Mouse (Mus musculus): Measurements from ENCODE around the gene Arhgap19. TPM values are rescaled to one million over a fixed set of nuclear protein-coding genes. Genes with fewer than 3 reads are reported as not detected.
"Not testable (repeated sequence)": the region's sequence is repeated elsewhere in the genome, so short reads cannot be mapped to it uniquely, and the experiment has no call there.

Gene Arhgap19
- 1 to 10 TPM; 3.2 to 3.8 TPM for total RNA-seq (2021)
- long read RNA-seq, experiment 1, full-length matches to known transcripts: 1 of 4 reads
- long read RNA-seq, experiment 1, partial matches to known transcripts: 2 of 4 reads
- long read RNA-seq, experiment 1, other reads (novel, unspliced or antisense): 1 of 4 reads
- long read RNA-seq, experiment 2: 0 reads

DNA sequence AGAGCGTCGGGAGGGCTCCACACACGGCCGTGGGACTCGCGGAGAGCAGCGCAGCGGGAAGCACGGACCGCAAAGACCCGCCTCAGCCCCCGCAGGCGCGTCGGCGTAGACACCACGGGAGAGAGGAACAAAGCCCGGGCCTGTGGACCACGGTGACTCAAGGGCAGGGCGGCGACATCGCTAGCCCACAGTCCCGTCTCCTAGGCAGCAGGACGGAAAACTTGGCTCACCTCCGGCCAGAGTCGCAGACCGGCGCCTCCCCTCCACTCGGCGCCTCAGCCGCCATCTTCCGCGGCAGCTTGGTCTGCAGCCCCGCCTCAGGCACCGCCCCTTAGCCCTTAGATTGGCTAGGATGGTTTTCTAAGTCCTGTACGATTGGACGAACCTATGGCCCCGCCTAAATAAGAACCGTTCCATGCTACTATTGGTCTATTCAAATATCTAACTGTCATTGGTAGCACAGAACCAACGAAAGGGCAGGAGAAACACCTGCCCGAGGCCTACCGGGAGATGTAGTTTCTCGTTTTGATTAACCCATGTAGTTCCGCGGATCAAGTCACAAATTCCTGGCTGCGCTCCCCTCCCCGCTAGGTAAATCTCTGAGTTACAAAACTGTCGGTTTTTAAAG is at the start of gene Arhgap19:
Gene Arhgap19 (minus strand): TSS at position 306 of the 628 bp plus-strand sequence.
- peak; percentile 75 to 89 for DNase-seq (ENCODE audit: low spot score in 2 of 2)

DNA sequence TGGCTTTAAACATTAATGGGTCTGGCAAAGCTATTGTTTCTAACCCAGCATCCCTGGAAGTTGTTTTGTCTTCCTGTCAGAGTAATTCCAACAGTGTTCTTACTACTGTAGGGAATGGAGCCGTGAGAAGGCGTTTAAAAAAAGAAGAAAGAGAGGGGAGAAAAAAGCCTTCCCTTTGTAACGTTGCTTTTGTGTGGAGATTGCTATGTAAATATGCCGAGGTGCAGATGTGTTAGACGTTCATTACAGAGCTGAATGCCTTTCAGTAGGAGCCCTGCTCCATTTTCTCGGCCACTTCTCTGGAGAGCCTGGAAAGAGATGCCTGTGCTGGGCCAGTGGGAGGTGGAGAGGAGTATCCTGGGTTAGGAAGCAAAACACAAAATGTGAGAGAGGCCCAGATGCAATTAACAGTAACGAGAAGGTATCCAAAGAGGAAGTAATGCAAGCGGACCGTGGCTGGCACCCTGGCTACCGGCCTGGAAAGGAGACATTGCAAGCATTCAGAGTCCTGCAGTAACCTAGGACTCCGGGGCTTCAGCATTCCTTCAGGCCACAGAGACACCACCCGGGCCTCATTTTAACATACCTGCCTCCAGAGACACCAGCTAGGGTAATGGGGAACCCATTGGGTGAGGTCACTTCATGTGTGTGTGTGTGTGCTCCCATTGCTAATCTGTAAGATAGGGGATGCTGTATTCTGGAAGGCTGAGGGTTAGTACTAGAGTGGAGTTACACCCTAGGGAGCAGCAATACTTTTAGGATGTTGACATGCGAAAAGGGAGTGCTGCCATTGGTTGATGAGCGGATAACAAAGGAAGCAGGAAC is 49.1 kb upstream of the Arhgap19 start:
- DNase-seq (ENCODE audit: low spot score in 2 of 2): no peak

- no peak for DNase-seq (ENCODE audit: low spot score in 2 of 2)
These were observed 48.3 kb upstream of the Arhgap19 start for GRCm38 (mm10) chr19:41850021-41850718.

DNA sequence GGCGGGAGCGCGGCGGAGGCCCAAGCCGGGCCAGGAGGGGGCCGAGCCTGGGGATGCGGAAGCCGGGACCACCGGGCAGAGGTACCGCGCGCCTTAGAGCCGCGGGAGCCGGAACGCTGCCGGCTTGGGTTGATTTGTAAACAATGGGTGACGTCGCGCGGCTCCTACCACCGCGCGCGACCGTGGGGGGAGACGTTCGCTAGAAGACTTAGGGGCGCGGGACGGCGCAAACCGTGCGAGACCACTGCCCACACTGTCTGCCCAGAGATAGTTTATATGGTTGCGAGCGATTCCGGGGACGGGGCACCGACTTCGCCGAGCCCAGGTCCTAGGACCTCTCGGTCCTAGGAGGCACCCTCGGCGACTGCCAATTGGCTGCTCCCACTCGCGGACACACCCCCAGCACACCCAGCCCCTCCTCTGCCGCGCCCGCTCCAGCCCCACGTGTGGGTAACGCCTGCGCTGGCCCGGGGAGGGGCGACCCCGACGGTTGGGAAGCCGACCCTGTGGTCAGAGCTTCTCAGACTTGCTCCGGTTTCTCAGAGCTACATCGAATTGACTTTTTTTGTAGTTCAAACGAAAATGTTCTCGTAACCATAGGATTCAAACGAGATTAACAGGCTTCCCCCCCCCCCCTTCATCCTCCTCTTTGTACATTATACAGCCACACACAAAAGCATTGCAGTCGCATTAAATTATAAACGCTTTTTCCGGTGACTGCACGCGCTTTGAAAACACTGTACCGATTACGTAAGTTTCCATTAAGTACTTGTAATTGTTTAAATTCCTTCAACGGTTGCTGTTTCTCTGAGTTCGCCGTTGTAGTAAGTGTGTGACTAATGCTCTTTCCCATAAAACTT is 46.4 kb upstream of the Arhgap19 start, which contains the start of gene Frat2:
Gene Frat2 (minus strand): TSS at position 141 of the 860 bp plus-strand sequence.
- peak; percentile 83 to 86 for DNase-seq (ENCODE audit: low spot score in 2 of 2)

DNA sequence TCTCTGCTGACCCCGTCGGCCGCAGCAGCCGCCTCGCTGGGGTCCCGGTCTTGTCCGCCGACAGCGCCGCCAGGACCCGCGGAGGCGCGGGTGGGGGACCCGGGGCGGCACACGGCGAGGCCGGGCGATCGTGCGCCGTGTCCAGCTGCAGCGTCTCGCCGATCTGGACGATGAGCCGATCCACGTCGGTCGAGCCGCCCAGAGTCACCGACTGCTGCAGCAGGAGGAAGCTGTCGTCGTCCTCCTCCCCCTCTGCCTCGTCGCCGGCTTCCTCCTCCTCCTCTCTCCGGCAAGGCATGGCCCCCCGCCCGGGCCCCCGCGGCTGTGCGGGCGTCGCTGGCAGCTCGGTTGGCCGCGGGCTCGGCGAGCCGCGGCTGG is 45.8 kb upstream of the Arhgap19 start:
- not testable (repeated sequence) for DNase-seq (ENCODE audit: low spot score in 2 of 2)

DNA sequence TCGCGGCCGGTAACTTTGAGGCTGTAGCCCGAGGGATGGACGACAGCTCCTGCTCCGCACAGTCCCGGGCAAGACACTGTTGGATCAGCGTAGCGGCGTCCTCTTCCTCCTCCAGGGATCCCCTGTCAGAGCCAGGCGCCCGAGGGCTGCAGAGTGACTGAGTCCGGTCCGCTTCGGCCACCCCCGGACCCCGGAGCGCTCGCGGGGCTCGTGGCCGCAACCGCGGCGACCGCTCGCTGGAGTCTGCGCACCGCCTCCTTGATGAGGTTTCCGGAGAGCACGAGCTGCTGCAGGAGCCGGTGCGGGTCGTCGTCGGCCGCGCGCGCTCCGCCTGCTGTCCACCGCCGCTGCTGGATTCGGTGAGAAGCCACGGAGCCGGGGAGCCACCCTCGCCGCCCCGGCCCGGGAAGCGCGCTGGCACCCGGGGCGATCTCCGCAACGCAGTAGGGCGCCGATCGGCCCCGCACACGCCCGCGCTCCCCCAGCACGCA is 45.3 kb upstream of the Arhgap19 start:
- peak; percentile 36 to 58 for DNase-seq (ENCODE audit: low spot score in 2 of 2)

- peak in 1 of 2 experiments; percentile 23 for DNase-seq (ENCODE audit: low spot score in 2 of 2)
These were observed 44.7 kb upstream of the Arhgap19 start for GRCm38 (mm10) chr19:41846366-41847090.

DNA sequence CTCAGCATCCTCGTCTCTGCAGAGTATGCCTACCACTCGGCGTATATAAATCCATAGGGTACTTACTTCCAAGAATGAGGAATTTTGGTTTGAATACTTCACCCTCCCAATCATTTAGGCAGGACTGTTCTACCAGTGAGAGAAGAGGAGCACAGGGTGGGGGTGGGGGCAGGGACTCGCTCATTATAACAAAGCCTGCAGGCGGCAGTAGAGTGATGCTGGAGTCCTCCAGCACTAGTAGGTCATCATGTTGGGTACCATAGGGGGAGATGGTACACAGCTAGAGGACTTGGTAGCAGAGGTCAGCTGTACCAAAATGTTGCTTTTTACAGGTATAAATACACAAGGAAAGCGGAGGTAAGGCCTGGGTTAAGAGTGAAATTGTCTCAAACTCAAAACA is 42.5 kb upstream of the Arhgap19 start:
- no peak for DNase-seq (ENCODE audit: low spot score in 2 of 2)

DNA sequence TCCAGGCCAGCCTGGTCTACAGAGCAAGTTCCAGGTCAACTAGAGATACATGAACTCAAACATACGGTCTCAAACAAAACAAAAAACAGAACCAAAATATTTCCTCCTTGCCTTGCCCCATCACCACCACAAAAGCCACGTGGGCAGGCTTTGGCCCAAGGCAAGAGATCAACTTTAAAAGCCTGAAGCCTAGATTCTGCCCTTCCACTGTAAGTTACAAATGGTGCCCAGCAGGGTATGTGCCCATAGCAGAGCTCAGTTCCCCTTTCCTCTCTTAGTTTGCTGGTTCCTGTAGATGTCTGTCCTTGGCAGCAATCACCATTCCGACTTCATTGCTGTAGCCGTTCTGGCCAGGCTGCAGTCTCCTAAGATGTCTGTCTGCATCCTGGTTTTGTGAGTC is 40.9 kb upstream of the Arhgap19 start:
- DNase-seq (ENCODE audit: low spot score in 2 of 2): no peak

GRCm38 (mm10) chr19:41842196-41842595 is 40.3 kb upstream of the Arhgap19 start:
- no peak for DNase-seq (ENCODE audit: low spot score in 2 of 2)

- no peak for DNase-seq (ENCODE audit: low spot score in 2 of 2)
These were observed 39.4 kb upstream of the Arhgap19 start for GRCm38 (mm10) chr19:41841105-41841750.

- no peak for DNase-seq (ENCODE audit: low spot score in 2 of 2)
These were observed 37.8 kb upstream of the Arhgap19 start for GRCm38 (mm10) chr19:41839685-41840084.

DNA sequence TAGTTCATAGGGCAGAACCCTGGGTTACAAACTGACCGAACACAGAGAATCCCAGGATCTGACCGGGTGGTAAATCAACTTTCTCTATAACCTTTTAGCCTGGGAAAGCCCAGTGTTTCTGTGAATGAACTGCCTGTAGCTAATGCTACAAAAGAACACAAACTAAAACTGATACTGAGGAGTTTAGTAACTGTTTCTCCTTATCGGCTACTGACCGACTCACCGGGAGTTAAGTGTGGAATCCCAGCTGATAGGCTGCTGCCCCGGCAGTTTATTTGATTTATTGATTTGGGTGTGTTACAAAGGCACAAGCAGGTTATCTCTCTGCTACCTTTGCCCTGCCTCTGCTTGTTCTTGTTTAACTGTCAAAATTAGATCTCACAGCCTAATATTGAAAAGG is 37.0 kb upstream of the Arhgap19 start:
- DNase-seq (ENCODE audit: low spot score in 2 of 2): no peak

- DNase-seq (ENCODE audit: low spot score in 2 of 2): no peak
These were observed 36.0 kb upstream of the Arhgap19 start for GRCm38 (mm10) chr19:41837917-41838261.

DNA sequence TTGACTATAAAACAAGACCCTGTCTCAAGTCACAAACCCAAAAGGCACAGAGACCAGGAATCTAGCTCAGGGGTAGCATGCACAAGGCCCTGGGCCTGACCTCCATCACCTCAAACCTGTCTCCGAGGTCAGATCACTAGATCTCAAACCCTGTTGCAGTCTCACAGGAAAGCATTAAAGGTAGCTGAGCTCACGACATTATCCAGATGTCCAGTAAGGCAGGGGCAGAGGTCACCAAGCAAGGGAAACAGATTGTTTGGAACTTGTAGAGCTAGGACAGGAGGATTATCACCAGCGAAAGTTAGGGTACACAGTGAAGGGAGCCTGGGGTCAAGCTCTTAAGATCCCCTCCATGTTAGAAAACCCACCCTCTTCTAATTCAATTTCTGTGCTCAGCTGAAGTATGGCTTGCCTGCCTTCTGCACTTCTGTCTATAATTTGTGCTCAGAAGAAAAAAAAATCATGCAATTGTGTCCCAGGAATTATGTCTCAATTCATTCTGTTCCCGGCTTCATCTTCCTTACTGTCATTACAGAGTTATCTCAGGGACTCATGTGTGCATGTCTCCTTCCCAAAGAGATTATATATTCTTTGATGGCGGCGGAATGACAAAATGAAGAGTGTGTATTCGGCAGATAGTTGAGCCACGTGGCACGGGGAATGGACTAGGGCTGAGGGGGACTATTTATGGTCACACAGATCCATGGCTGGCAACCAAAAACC is 35.5 kb upstream of the Arhgap19 start:
- DNase-seq (ENCODE audit: low spot score in 2 of 2): no peak

DNA sequence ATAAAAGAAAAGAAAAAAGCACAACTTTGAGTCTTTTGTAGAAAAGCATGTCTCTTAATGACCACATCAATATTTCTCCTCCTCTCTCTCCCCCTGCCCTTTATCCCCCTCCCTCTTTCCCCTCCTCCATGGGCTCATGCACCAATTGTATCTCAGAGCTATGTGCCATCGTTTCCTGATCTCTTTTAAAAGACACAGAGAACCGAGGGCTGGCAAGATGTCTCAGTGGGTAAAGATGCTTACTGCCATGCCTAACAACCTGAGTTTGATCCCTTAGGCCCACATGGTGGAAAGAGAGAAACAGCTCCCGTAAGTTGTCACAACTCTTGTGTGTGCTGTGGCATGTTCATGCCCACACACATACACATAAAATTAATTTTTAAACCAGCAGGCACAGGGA is 34.9 kb upstream of the Arhgap19 start:
- DNase-seq (ENCODE audit: low spot score in 2 of 2): no peak

GRCm38 (mm10) chr19:41835816-41836215 is 34.0 kb upstream of the Arhgap19 start:
- DNase-seq (ENCODE audit: low spot score in 2 of 2): peak in 1 of 2 experiments; percentile 7

GRCm38 (mm10) chr19:41835407-41835806 is 33.6 kb upstream of the Arhgap19 start:
- DNase-seq (ENCODE audit: low spot score in 2 of 2): no peak

Measured in left cerebral cortex, adult 18-20 months (tissue).